In the genomic region with DNA sequence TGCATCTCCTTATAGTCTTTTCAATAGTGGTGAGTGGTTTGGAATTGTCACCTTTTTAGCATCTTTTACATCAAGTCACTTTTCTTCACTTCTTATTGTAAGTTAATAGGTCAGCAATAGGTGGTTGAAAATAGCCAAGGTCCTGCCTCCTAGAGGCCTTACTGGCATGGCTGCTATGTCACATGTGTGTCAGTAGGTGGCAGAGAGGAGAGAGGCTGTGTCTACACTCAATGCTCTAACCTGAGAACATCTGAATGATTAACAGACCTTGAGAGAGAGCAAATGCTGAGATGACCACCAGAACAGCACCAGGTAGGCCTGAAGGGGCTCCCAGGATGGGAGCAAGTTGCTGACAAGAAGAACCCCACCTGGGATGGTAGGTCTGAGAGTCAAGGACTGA, we compare ENCODE assay signal across 10 mouse cellular contexts.
DNase-seq lines count a peak whose midpoint lies in the region; ATAC-seq and TF ChIP-seq lines count a peak whose summit lies in the region.
"Had no signal": no experiment of that assay in that cellular context is flagged by ENCODE, and none has a peak within 500 bp of the region (broad histone marks: within the 10 kb centered on the region; RNA-seq: fewer than 3 reads in every experiment).

No protein-coding gene starts in this region.

- no peaks in the 10 kb centered on the region for H3K36me3 ChIP-seq in intestine, postnatal 0 days (ENCODE audit: control insufficient read depth, insufficient read depth)
- no peaks in the 10 kb centered on the region for H3K36me3 ChIP-seq in intestine, embryonic 15.5 days
- no peaks in the 10 kb centered on the region for H3K36me3 ChIP-seq in E14TG2a.4 (ENCODE audit: insufficient read depth, low read length)
- H3K36me3 ChIP-seq: hindbrain, embryonic 10.5 days had no signal

- no peak for ATAC-seq in intestine, postnatal 0 days
- no peak for ATAC-seq in intestine, embryonic 15.5 days
- ATAC-seq in hematopoietic stem cell, adult 5-6 weeks (replicated peaks in 1 of 2; ENCODE audit: insufficient read depth in 1 of 2, low FRiP score in 2 of 2, low TSS enrichment in 1 of 2, low read depth in 1 of 2, poor library complexity in 2 of 2, severe bottlenecking in 2 of 2) = peak; percentile 92 to 93
- peak; percentile 93 for ATAC-seq in megakaryocyte progenitor cell, adult 5-6 weeks (replicated peaks; ENCODE audit: poor library complexity)
- ATAC-seq in frontal cortex, adult (ENCODE audit: low TSS enrichment) = no peak

- no peak for DNase-seq in frontal cortex, postnatal 36 days (ENCODE audit: low spot score in 2 of 2)
- no peak for DNase-seq in gastrocnemius, adult 8-10 months (ENCODE audit: low spot score in 2 of 2)

- H3K9ac ChIP-seq in intestine, postnatal 0 days (ENCODE audit: low read depth, low read length) = no peak overlapping the region
- no peak overlapping the region for H3K9ac ChIP-seq in intestine, embryonic 15.5 days

- TF ChIP-seq CTCF in intestine, postnatal 0 days (IDR thresholded peaks at IDR 0.05; ENCODE audit: low read depth) = peak; percentile 76
- TF ChIP-seq CTCF in E14TG2a.4 (conservative IDR thresholded peaks at IDR 0.05; ENCODE audit: low read length) = peak; percentile 65

- H3K9me3 ChIP-seq in intestine, postnatal 0 days (ENCODE audit: control insufficient read depth) = no peaks in the 10 kb centered on the region
- H3K9me3 ChIP-seq in intestine, embryonic 15.5 days = no peaks in the 10 kb centered on the region
- H3K9me3 ChIP-seq in E14TG2a.4 (ENCODE audit: low read length) = no peaks in the 10 kb centered on the region
- H3K9me3 ChIP-seq: hindbrain, embryonic 10.5 days had no signal

- no peak overlapping the region for H3K4me2 ChIP-seq in intestine, postnatal 0 days (replicated peaks; ENCODE audit: low read depth)
- no peak overlapping the region for H3K4me2 ChIP-seq in intestine, embryonic 15.5 days (replicated peaks)

- no peak overlapping the region for H3K4me3 ChIP-seq in intestine, postnatal 0 days (ENCODE audit: low read depth, low read length)
- no peak overlapping the region for H3K4me3 ChIP-seq in intestine, embryonic 15.5 days (replicated peaks)
- no peak overlapping the region for H3K4me3 ChIP-seq in E14TG2a.4 (replicated peaks; ENCODE audit: low read length)
- H3K4me3 ChIP-seq: hindbrain, embryonic 10.5 days had no signal

- no peaks in the 10 kb centered on the region for H3K4me1 ChIP-seq in intestine, postnatal 0 days (replicated peaks; ENCODE audit: control insufficient read depth, insufficient read depth, low read length)
- H3K4me1 ChIP-seq in intestine, embryonic 15.5 days (replicated peaks) = no peaks in the 10 kb centered on the region
- no peaks in the 10 kb centered on the region for H3K4me1 ChIP-seq in E14TG2a.4 (replicated peaks; ENCODE audit: low read depth, low read length)
- H3K4me1 ChIP-seq: hindbrain, embryonic 10.5 days had no signal

- no peak overlapping the region for H3K27ac ChIP-seq in intestine, postnatal 0 days (ENCODE audit: low read depth, low read length)
- H3K27ac ChIP-seq in intestine, embryonic 15.5 days = no peak overlapping the region
- H3K27ac ChIP-seq: hindbrain, embryonic 10.5 days; macrophage had no signal

- no peaks in the 10 kb centered on the region for H3K27me3 ChIP-seq in intestine, postnatal 0 days (replicated peaks; ENCODE audit: control insufficient read depth, insufficient read depth, low read length)
- no peaks in the 10 kb centered on the region for H3K27me3 ChIP-seq in intestine, embryonic 15.5 days (replicated peaks)
- no peaks in the 10 kb centered on the region for H3K27me3 ChIP-seq in E14TG2a.4 (ENCODE audit: insufficient read depth, low read length)

Comparison
In these comparisons a context has a peak if more than half of its experiments do, and no peak if none do; other contexts are left out.
1. ATAC-seq: peak in hematopoietic stem cell, adult 5-6 weeks (2 of 2) and megakaryocyte progenitor cell, adult 5-6 weeks (single experiment); none in intestine, postnatal 0 days (single experiment), intestine, embryonic 15.5 days (single experiment) and frontal cortex, adult (single experiment).